Mouse (Mus musculus) olfactory bulb, adult 2 months (tissue): ENCODE data around the gene Vmn1r119. TPM values are rescaled to one million over a fixed set of nuclear protein-coding genes. Genes with fewer than 3 reads are reported as not detected.
"Not testable (repeated sequence)": the region's sequence is repeated elsewhere in the genome, so short reads cannot be mapped to it uniquely, and the experiment has no call there.

Experiments
- H3K27ac ChIP-seq: fragments of 200-500 bp; 2 replicates; pipeline ENCODE4 v1.5.1; 2012; ENCODE audit warnings: low read depth, low read length; ENCODE audit not compliant: insufficient read depth
- H3K4me1 ChIP-seq: fragments of 200-500 bp; 2 replicates; pipeline ENCODE4 v1.6.1; 2012; ENCODE audit warnings: low read length; ENCODE audit not compliant: control insufficient read depth, insufficient read depth
- H3K4me3 ChIP-seq: fragments of 200-500 bp; 2 replicates; pipeline ENCODE4 v1.5.1; 2012; ENCODE audit warnings: mild to moderate bottlenecking, low read depth, low read length, moderate library complexity; ENCODE audit not compliant: insufficient read depth
- WGBS: fragments of 180-500 bp; shearing (Covaris S2); methylation state at CpG from one replicate; pipeline ENCODE4 v1.1.7; 2018; 5-methylcytosine and 5-hydroxymethylcytosine counted together
- polyA plus RNA-seq: library from polyadenylated mRNA; stranded (reverse); fragments of >200 nt; gene quantifications from 2 replicates; pipeline ENCODE4 v1.2.4, GENCODE M21; 2012; ENCODE audit warnings: low replicate concordance; ENCODE audit not compliant: missing spikeins, insufficient read depth, insufficient read length

Gene Vmn1r119
- not detected in 2 replicates for polyA plus RNA-seq

GRCm38 (mm10) chr7:21012355-21012754, at the start of gene Vmn1r119:
TSS of gene Vmn1r119 (minus strand) at chr7:21012455.
- H3K4me1 ChIP-seq, H3K4me3 ChIP-seq, H3K27ac ChIP-seq: not testable (repeated sequence)
- WGBS = no CpG with 5 or more reads among the region's 2 CpGs

DNA sequence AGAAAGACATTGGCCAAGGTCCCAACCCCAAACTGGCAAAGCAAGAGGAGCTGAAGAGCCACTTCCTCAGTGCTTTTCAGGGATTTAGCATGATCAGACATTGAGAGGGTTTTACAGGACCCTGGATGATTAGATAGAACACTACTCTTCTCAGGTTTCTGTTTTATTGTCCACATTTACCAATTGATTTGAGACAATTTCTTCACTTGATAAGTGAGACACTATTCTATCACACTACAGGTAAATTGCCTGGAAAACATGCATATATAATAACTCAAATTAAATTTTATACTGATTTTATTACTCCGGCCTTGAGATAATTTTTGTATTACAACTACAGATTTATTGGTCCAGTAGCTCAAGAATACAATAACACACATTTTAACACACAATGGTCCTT, 41.4 kb upstream of the Vmn1r119 start, which contains the start of gene Vmn1r120:
Gene Vmn1r120 (minus strand): TSS at position 101 of the 400 bp plus-strand sequence.
- H3K4me3 ChIP-seq, H3K4me1 ChIP-seq, H3K27ac ChIP-seq: not testable (repeated sequence)
- 79% methylated on average over 1 of the region's 1 CpGs for WGBS

Other genes with a start within 250 kb of the Vmn1r119 start
- gene Vmn1r112, start 241.3 kb downstream of the Vmn1r119 start, polyA plus RNA-seq = not detected in 2 replicates
- not detected in 2 replicates for gene Vmn1r113, start 225.2 kb downstream of the Vmn1r119 start, polyA plus RNA-seq
- gene Vmn1r114, start 200.3 kb downstream of the Vmn1r119 start, polyA plus RNA-seq = not detected in 2 replicates
- gene Vmn1r115, start 167.5 kb downstream of the Vmn1r119 start, polyA plus RNA-seq = not detected in 2 replicates
- gene Vmn1r116, start 140.2 kb downstream of the Vmn1r119 start, polyA plus RNA-seq = not detected in 2 replicates
- gene Vmn1r117, start 128.3 kb downstream of the Vmn1r119 start, polyA plus RNA-seq = not detected in 2 replicates
- gene Vmn1r118, start 100.1 kb downstream of the Vmn1r119 start, polyA plus RNA-seq = not detected in 2 replicates
- not detected in 2 replicates for gene Vmn1r120, start 41.3 kb upstream of the Vmn1r119 start, polyA plus RNA-seq
- gene Vmn1r121, start 86.1 kb upstream of the Vmn1r119 start, polyA plus RNA-seq = not detected in 2 replicates
- gene Vmn1r122, start 121.7 kb upstream of the Vmn1r119 start, polyA plus RNA-seq = not detected in 2 replicates
- gene Vmn1r123, start 149.7 kb upstream of the Vmn1r119 start, polyA plus RNA-seq = not detected in 2 replicates
- gene Gm5157, start 178.0 kb upstream of the Vmn1r119 start, polyA plus RNA-seq = not detected in 2 replicates
- gene Vmn1r124, start 248.2 kb upstream of the Vmn1r119 start, polyA plus RNA-seq = not detected in 2 replicates